Comparison of ENCODE assay signal across 7 mouse cellular contexts in the genomic region with DNA sequence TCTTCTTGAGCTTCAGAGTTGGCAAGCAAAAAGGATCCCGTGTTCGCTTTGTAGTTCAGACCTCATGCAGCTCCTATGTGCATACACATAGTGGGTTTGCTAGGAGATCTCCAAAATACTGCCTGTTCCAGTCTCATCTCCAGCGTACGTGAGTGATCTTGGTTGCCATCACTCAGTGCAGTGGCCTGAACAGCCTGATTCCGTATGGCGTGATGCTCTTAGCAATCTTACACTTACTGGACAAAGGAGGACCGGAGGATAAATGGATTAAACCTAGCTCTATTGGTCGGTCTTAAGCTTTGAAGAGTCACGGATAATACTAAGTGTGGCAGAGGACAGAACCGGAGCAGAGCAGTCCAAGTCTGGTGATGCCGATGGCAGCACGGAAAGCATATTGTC. TPM values are rescaled to one million over a fixed set of nuclear protein-coding genes. Genes with fewer than 3 reads are reported as not detected.
DNase-seq lines count a peak whose midpoint lies in the region; ATAC-seq and TF ChIP-seq lines count a peak whose summit lies in the region.

No protein-coding gene starts in this region.

- TF ChIP-seq POLR2A in testis, adult 2 months (IDR thresholded peaks at IDR 0.05; ENCODE audit: control insufficient read depth, low read depth, low read length): no peak
- no peak for TF ChIP-seq POLR2A in limb, embryonic 14.5 days (IDR thresholded peaks at IDR 0.05; ENCODE audit: borderline replicate concordance, extremely low read depth, insufficient read depth, insufficient read length)

- ATAC-seq in forebrain, embryonic 11.5 days (replicated peaks; ENCODE audit: low FRiP score): no peak; the same call in 1 of the 2 replicates
- ATAC-seq in limb, embryonic 14.5 days (ENCODE audit: low FRiP score, low read depth): no peak; the same call in 1 of the 2 replicates
- no peak; the same call in 1 of the 2 replicates for ATAC-seq in stomach, embryonic 14.5 days (ENCODE audit: insufficient number of reproducible peaks, insufficient read depth, low FRiP score, low read depth)

- H3K36me3 ChIP-seq in testis, adult 2 months (ENCODE audit: control insufficient read depth, insufficient read depth, low read length): no peaks in the 10 kb centered on the region
- H3K36me3 ChIP-seq in forebrain, embryonic 11.5 days (ENCODE audit: control insufficient read depth, insufficient read depth, low read length): no peaks in the 10 kb centered on the region
- peaks cover 14% of the 10 kb centered on the region for H3K36me3 ChIP-seq in limb, embryonic 14.5 days (ENCODE audit: control insufficient read depth, insufficient read depth, low read length)
- H3K36me3 ChIP-seq in stomach, embryonic 14.5 days (ENCODE audit: control insufficient read depth, insufficient read depth, low read length): peaks cover 3% of the 10 kb centered on the region; the same call in 1 of the 2 replicates

- peaks cover 5% of the 10 kb centered on the region for H3K4me1 ChIP-seq in testis, adult 2 months (ENCODE audit: control insufficient read depth, insufficient read depth, low read length)
- no peaks in the 10 kb centered on the region for H3K4me1 ChIP-seq in forebrain, embryonic 11.5 days (replicated peaks; ENCODE audit: control insufficient read depth, insufficient read depth, low read length)
- no peaks in the 10 kb centered on the region for H3K4me1 ChIP-seq in limb, embryonic 14.5 days (ENCODE audit: control insufficient read depth, insufficient read depth, low read length)
- H3K4me1 ChIP-seq in stomach, embryonic 14.5 days (ENCODE audit: control insufficient read depth, insufficient read depth, low read length): 0 out of 2 replicates have a peak, but pooled peaks cover 5% of the 10 kb centered on the region

- peak overlapping the region; percentile 82 for H3K4me2 ChIP-seq in forebrain, embryonic 11.5 days (ENCODE audit: low read depth, low read length, severe bottlenecking)
- H3K4me2 ChIP-seq in limb, embryonic 14.5 days (replicated peaks; ENCODE audit: low read depth, low read length, severe bottlenecking): peak overlapping the region; percentile 76
- H3K4me2 ChIP-seq in stomach, embryonic 14.5 days (replicated peaks; ENCODE audit: low read depth, low read length): peak overlapping the region; percentile 93

- H3K9ac ChIP-seq in forebrain, embryonic 11.5 days (ENCODE audit: low read length): peak overlapping the region; percentile 72
- H3K9ac ChIP-seq in limb, embryonic 14.5 days (ENCODE audit: low read depth, low read length, severe bottlenecking): peak overlapping the region; percentile 83
- H3K9ac ChIP-seq in stomach, embryonic 14.5 days (replicated peaks; ENCODE audit: low read depth, low read length): no peak overlapping the region; the same call in 1 of the 2 replicates

- peak overlapping the region; percentile 74 for H3K27ac ChIP-seq in testis, adult 2 months (ENCODE audit: control insufficient read depth, insufficient read depth, low read depth, low read length)
- no peak overlapping the region; the same call in 1 of the 2 replicates for H3K27ac ChIP-seq in forebrain, embryonic 11.5 days (ENCODE audit: low read depth, low read length)
- 0 out of 2 replicates have a peak overlapping the region, but pooled peaks have one; percentile 83 for H3K27ac ChIP-seq in limb, embryonic 14.5 days (replicated peaks; ENCODE audit: low read depth, low read length)
- H3K27ac ChIP-seq in stomach, embryonic 14.5 days (ENCODE audit: low read length): peak overlapping the region; percentile 61; the same call in 1 of the 2 replicates

- WGBS in forebrain, embryonic 11.5 days: 14% methylated on average over 12 of the region's 12 CpGs
- 20% methylated on average over 12 of the region's 12 CpGs for WGBS in limb, embryonic 14.5 days
- WGBS in stomach, embryonic 14.5 days: 14% methylated on average over 12 of the region's 12 CpGs

- TF ChIP-seq CTCF in testis, adult 2 months (IDR thresholded peaks at IDR 0.05; ENCODE audit: control insufficient read depth, insufficient read depth, insufficient replicate concordance, low read depth, low read length): no peak

- DNase-seq in testis, postnatal 10 days (ENCODE audit: low spot score): no peak
- no peak for DNase-seq in forebrain, embryonic 11.5 days (ENCODE audit: low spot score)
- DNase-seq in limb, embryonic 14.5 days (ENCODE audit: low spot score): no peak
- DNase-seq in cerebellum, adult 11-12 months: no peak
- no peak for DNase-seq in adrenal gland, postnatal 10 days

- H3K27me3 ChIP-seq in testis, adult 2 months (ENCODE audit: control insufficient read depth, insufficient read depth, low read length): no peaks in the 10 kb centered on the region
- no peaks in the 10 kb centered on the region for H3K27me3 ChIP-seq in forebrain, embryonic 11.5 days (ENCODE audit: control insufficient read depth, insufficient read depth, low read length)
- no peaks in the 10 kb centered on the region for H3K27me3 ChIP-seq in limb, embryonic 14.5 days (ENCODE audit: control insufficient read depth, insufficient read depth, low read length)
- no peaks in the 10 kb centered on the region for H3K27me3 ChIP-seq in stomach, embryonic 14.5 days (ENCODE audit: control insufficient read depth, insufficient read depth, low read length)

- H3K9me3 ChIP-seq in forebrain, embryonic 11.5 days (ENCODE audit: control insufficient read depth, low read length): no peaks in the 10 kb centered on the region
- H3K9me3 ChIP-seq in limb, embryonic 14.5 days (ENCODE audit: control insufficient read depth, low read length): no peaks in the 10 kb centered on the region
- no peaks in the 10 kb centered on the region for H3K9me3 ChIP-seq in stomach, embryonic 14.5 days (ENCODE audit: control insufficient read depth, low read depth, low read length)

- peak overlapping the region; percentile 84 for H3K4me3 ChIP-seq in testis, adult 2 months (ENCODE audit: control insufficient read depth, low read depth, low read length)
- peak overlapping the region; percentile 62 for H3K4me3 ChIP-seq in forebrain, embryonic 11.5 days (ENCODE audit: low read depth, low read length)
- H3K4me3 ChIP-seq in limb, embryonic 14.5 days (replicated peaks; ENCODE audit: low read length): peak overlapping the region; percentile 72
- H3K4me3 ChIP-seq in stomach, embryonic 14.5 days (ENCODE audit: low read depth, low read length): peak overlapping the region; percentile 70

RNA-seq across cellular contexts. Expression of gene Cln5, which starts 0.6 kb away (rescaled TPM):
- 2.8 and 3.2 TPM in 2 replicates for polyA plus RNA-seq in testis, adult 2 months (2012; rRNA removed)
- polyA plus RNA-seq in forebrain, embryonic 11.5 days (2014; fragmentation: Nextera tagmentation; extraction: Ambion mirVana): 23.1 and 25.6 TPM in 2 replicates
- polyA plus RNA-seq in limb, embryonic 14.5 days (2012; rRNA removed): 20.6 and 22.3 TPM in 2 replicates
- 33.8 and 34.2 TPM in 2 replicates for polyA plus RNA-seq in limb, embryonic 14.5 days (2014; fragmentation: Nextera tagmentation; extraction: Ambion mirVana)
- 30.4 and 31.4 TPM in 2 replicates for polyA plus RNA-seq in stomach, embryonic 14.5 days (2014; fragmentation: Nextera tagmentation; extraction: Ambion mirVana)
- total RNA-seq in adrenal gland, postnatal 10 days (2021): 10 to 100 TPM; 20.6 to 20.8 TPM

RNA-seq across cellular contexts. Expression of gene Acod1, which starts 22.7 kb away (rescaled TPM):
- not detected in 2 replicates for polyA plus RNA-seq in testis, adult 2 months (2012; rRNA removed)
- 0.13 TPM in 1 of 2 replicates, not detected in the other for polyA plus RNA-seq in forebrain, embryonic 11.5 days (2014; fragmentation: Nextera tagmentation; extraction: Ambion mirVana)
- polyA plus RNA-seq in limb, embryonic 14.5 days (2012; rRNA removed): 0.03 and 0.06 TPM in 2 replicates
- not detected in 2 replicates for polyA plus RNA-seq in limb, embryonic 14.5 days (2014; fragmentation: Nextera tagmentation; extraction: Ambion mirVana)
- not detected in 2 replicates for polyA plus RNA-seq in stomach, embryonic 14.5 days (2014; fragmentation: Nextera tagmentation; extraction: Ambion mirVana)
- total RNA-seq in adrenal gland, postnatal 10 days (2021): not detected

RNA-seq across cellular contexts. Expression of gene Fbxl3, which starts 29.9 kb away (rescaled TPM):
- 29.4 and 33.2 TPM in 2 replicates for polyA plus RNA-seq in testis, adult 2 months (2012; rRNA removed)
- polyA plus RNA-seq in forebrain, embryonic 11.5 days (2014; fragmentation: Nextera tagmentation; extraction: Ambion mirVana): 23.6 and 27.2 TPM in 2 replicates
- polyA plus RNA-seq in limb, embryonic 14.5 days (2012; rRNA removed): 84.7 and 98.3 TPM in 2 replicates
- polyA plus RNA-seq in limb, embryonic 14.5 days (2014; fragmentation: Nextera tagmentation; extraction: Ambion mirVana): 39.2 and 39.3 TPM in 2 replicates
- polyA plus RNA-seq in stomach, embryonic 14.5 days (2014; fragmentation: Nextera tagmentation; extraction: Ambion mirVana): 32.4 and 34.2 TPM in 2 replicates
- total RNA-seq in adrenal gland, postnatal 10 days (2021): 10 to 100 TPM; 66.4 to 75.9 TPM
